Mouse (Mus musculus) retina, postnatal 1 day (tissue): ENCODE data around the gene Rbm3.

ENCODE experiments used
- DNase-seq: peaks from one replicate; pipeline ENCODE4 v3.0.0-alpha.2; 2012

The Rbm3 gene

GRCm38 (mm10) chrX:8145153-8145991, at the start of gene Rbm3:
Rbm3 (minus strand) TSS chrX:8145880.
- DNase-seq, result peak; percentile 94

GRCm38 (mm10) chrX:8193419-8193723, 47.7 kb upstream of the Rbm3 start, which contains the start of gene Ebp:
Ebp (minus strand) TSS chrX:8193512.
- peak; percentile 38 for DNase-seq

- peak; percentile 92 for DNase-seq
These were observed 47.1 kb upstream of the Rbm3 start for GRCm38 (mm10) chrX:8192640-8193418.

GRCm38 (mm10) chrX:8192126-8192639, 46.5 kb upstream of the Rbm3 start:
- DNase-seq, result no peak

GRCm38 (mm10) chrX:8182871-8183540, 37.3 kb upstream of the Rbm3 start:
- DNase-seq, result no peak

- no peak for DNase-seq
These were observed 34.0 kb upstream of the Rbm3 start for GRCm38 (mm10) chrX:8179646-8180045.

- DNase-seq, result no peak
These were observed 33.2 kb upstream of the Rbm3 start for GRCm38 (mm10) chrX:8178871-8179270.

GRCm38 (mm10) chrX:8175504-8176385, 30.1 kb upstream of the Rbm3 start, which contains the start of gene Tbc1d25:
Tbc1d25 (minus strand) TSS chrX:8176181.
- DNase-seq, result peak; percentile 88

- DNase-seq, result no peak
These were observed 29.5 kb upstream of the Rbm3 start for GRCm38 (mm10) chrX:8175169-8175503.

GRCm38 (mm10) chrX:8167716-8168647, 22.3 kb upstream of the Rbm3 start:
- DNase-seq, result no peak

GRCm38 (mm10) chrX:8164471-8164870, 18.8 kb upstream of the Rbm3 start:
- DNase-seq, result no peak

- no peak for DNase-seq
These were observed 17.4 kb upstream of the Rbm3 start for GRCm38 (mm10) chrX:8163076-8163475.

GRCm38 (mm10) chrX:8143750-8144149, 1.9 kb downstream of the Rbm3 start:
- no peak for DNase-seq

GRCm38 (mm10) chrX:8142948-8143347, 2.7 kb downstream of the Rbm3 start:
- DNase-seq, result no peak

GRCm38 (mm10) chrX:8141058-8141457, 4.6 kb downstream of the Rbm3 start:
- no peak for DNase-seq

GRCm38 (mm10) chrX:8140446-8140845, 5.2 kb downstream of the Rbm3 start:
- DNase-seq, result no peak

- no peak for DNase-seq
These were observed 6.2 kb downstream of the Rbm3 start for GRCm38 (mm10) chrX:8139480-8139879.

- DNase-seq, result no peak
These were observed 9.8 kb downstream of the Rbm3 start for GRCm38 (mm10) chrX:8135886-8136285.

GRCm38 (mm10) chrX:8132017-8132976, 13.4 kb downstream of the Rbm3 start, which contains the start of gene Wdr13:
Wdr13 (minus strand) TSS chrX:8132892.
- peak; percentile 94 for DNase-seq

GRCm38 (mm10) chrX:8131393-8131792, 14.3 kb downstream of the Rbm3 start:
- no peak for DNase-seq
